Mouse (Mus musculus) heart, postnatal 0 days (tissue): Measurements from ENCODE around the gene Agap3. TPM values are rescaled to one million over a fixed set of nuclear protein-coding genes. Genes with fewer than 3 reads are reported as not detected.

ENCODE experiments used
- ATAC-seq: fragments of 200-750 bp; cut with Nextera tagmentation; 2 replicates; pipeline ENCODE4 v1.8.0; 2017; ENCODE audit warnings: low read depth, moderate number of reproducible peaks, moderate library complexity; ENCODE audit not compliant: insufficient read depth
- DNase-seq: peaks from one replicate; pipeline ENCODE4 v3.0.0-alpha.2; 2016; ENCODE audit warnings: low spot score
- H3K27ac ChIP-seq: fragments of 300-500 bp; sonication (generic); 2 replicates; pipeline ENCODE4 v1.5.1; 2014; ENCODE audit warnings: low read depth, mild to moderate bottlenecking
- H3K27me3 ChIP-seq: fragments of 300-500 bp; sonication (generic); 2 replicates; pipeline ENCODE4 v1.6.1; 2014; ENCODE audit warnings: low read length, mixed read lengths; ENCODE audit not compliant: control insufficient read depth, insufficient read depth
- H3K36me3 ChIP-seq: fragments of 300-500 bp; sonication (generic); replicated peaks from 2 replicates; pipeline ENCODE4 v1.6.1; 2014; ENCODE audit warnings: low read length, mixed read lengths; ENCODE audit not compliant: control insufficient read depth, insufficient read depth
- H3K4me1 ChIP-seq: fragments of 300-500 bp; sonication (generic); 2 replicates; pipeline ENCODE4 v1.6.1; 2014; ENCODE audit warnings: antibody characterized with exemption; ENCODE audit not compliant: control insufficient read depth, insufficient read depth
- H3K4me2 ChIP-seq: fragments of 300-500 bp; sonication (generic); 2 replicates; pipeline ENCODE4 v1.6.1; 2014; ENCODE audit warnings: low read depth, mild to moderate bottlenecking, low read length, moderate library complexity
- H3K4me3 ChIP-seq: fragments of 300-500 bp; sonication (generic); 2 replicates; pipeline ENCODE4 v1.5.1; 2014; ENCODE audit warnings: low read depth, low read length
- H3K9ac ChIP-seq: fragments of 300-500 bp; sonication (generic); replicated peaks from 2 replicates; pipeline ENCODE4 v1.6.1; 2014; ENCODE audit warnings: low read depth, low read length, mixed read lengths
- H3K9me3 ChIP-seq: fragments of 300-500 bp; sonication (generic); replicated peaks from 2 replicates; pipeline ENCODE4 v1.6.1; 2016; ENCODE audit warnings: low read length; ENCODE audit not compliant: control insufficient read depth
- CTCF ChIP-seq: IDR thresholded peaks from 2 replicates; pipeline ENCODE4 v1.5.1; 2016; ENCODE audit warnings: antibody characterized with exemption, control low read depth, low read depth
- EP300 ChIP-seq: IDR thresholded peaks from 2 replicates; pipeline ENCODE4 v1.6.1; 2016; ENCODE audit warnings: antibody characterized with exemption, low read depth
- WGBS: fragments of 180-500 bp; shearing (Covaris S2); extraction: QIAGEN DNeasy Blood & Tissue Kit; methylation state at CpG from one replicate; pipeline ENCODE4 v1.1.7; 2014; 5-methylcytosine and 5-hydroxymethylcytosine counted together
- polyA plus RNA-seq: library from polyadenylated mRNA; unstranded; fragments of >200 nt; fragmentation: Nextera tagmentation; extraction: Ambion mirVana; gene quantifications from 2 replicates; pipeline ENCODE4 v1.2.1, GENCODE M21; 2015
- total RNA-seq: library from RNA; depleted of rRNA; stranded (reverse); fragments of >200 nt; gene quantifications from 2 replicates; pipeline ENCODE4 v1.2.3, GENCODE M21; 2014; ENCODE audit warnings: low replicate concordance

The Agap3 gene
- total and polyA plus RNA-seq, 2 experiments from 2014 or later: 18.3 to 40.6 TPM

GRCm38 (mm10) chr5:24499113-24499512 lies 47.1 kb downstream of the Agap3 start:
- H3K36me3 ChIP-seq: peaks cover 72% of the 10 kb centered on the region
- H3K9me3 ChIP-seq: no peaks in the 10 kb centered on the region
- ATAC-seq (no peak), DNase-seq (no peak)
- H3K27ac ChIP-seq: no peak overlapping the region
- no peak overlapping the region for H3K4me3 ChIP-seq
- TF ChIP-seq CTCF (no peak), EP300 (no peak)
- peaks cover 2% of the 10 kb centered on the region for H3K27me3 ChIP-seq
- no peaks in the 10 kb centered on the region for H3K4me1 ChIP-seq
- 87% methylated on average over 10 of the region's 10 CpGs for WGBS
- H3K4me2 ChIP-seq: no peak overlapping the region
- H3K9ac ChIP-seq: no peak overlapping the region

- H3K27me3 ChIP-seq: peaks cover 18% of the 10 kb centered on the region
- H3K4me3 ChIP-seq: no peak overlapping the region
- no peaks in the 10 kb centered on the region for H3K4me1 ChIP-seq
- WGBS: 59% methylated on average over 11 of the region's 11 CpGs
- ATAC-seq: no peak
- H3K4me2 ChIP-seq: no peak overlapping the region
- no peak overlapping the region for H3K27ac ChIP-seq
- peaks cover 55% of the 10 kb centered on the region for H3K36me3 ChIP-seq
- DNase-seq: no peak
- H3K9me3 ChIP-seq: no peaks in the 10 kb centered on the region
- TF ChIP-seq EP300 (no peak), CTCF (no peak)
- H3K9ac ChIP-seq: no peak overlapping the region
Observed at GRCm38 (mm10) chr5:24500851-24501250, 48.9 kb downstream of the Agap3 start.

- DNase-seq: no peak
- Histone ChIP-seq H3K9me3 (no peaks in the 10 kb centered on the region), H3K4me3 (no peak overlapping the region), H3K9ac (no peak overlapping the region), H3K36me3 (peaks cover 41% of the 10 kb centered on the region), H3K4me1 (no peaks in the 10 kb centered on the region), H3K27me3 (peaks cover 22% of the 10 kb centered on the region), H3K27ac (no peak overlapping the region), H3K4me2 (no peak overlapping the region)
- WGBS: 71% methylated on average over 4 of the region's 4 CpGs
- no peak for ATAC-seq
- TF ChIP-seq EP300: no peak
Observed at GRCm38 (mm10) chr5:24502786-24503185, 50.8 kb downstream of the Agap3 start.

GRCm38 (mm10) chr5:24505513-24505912 lies 53.5 kb downstream of the Agap3 start:
- WGBS: 31% methylated on average over 2 of the region's 2 CpGs

DNA sequence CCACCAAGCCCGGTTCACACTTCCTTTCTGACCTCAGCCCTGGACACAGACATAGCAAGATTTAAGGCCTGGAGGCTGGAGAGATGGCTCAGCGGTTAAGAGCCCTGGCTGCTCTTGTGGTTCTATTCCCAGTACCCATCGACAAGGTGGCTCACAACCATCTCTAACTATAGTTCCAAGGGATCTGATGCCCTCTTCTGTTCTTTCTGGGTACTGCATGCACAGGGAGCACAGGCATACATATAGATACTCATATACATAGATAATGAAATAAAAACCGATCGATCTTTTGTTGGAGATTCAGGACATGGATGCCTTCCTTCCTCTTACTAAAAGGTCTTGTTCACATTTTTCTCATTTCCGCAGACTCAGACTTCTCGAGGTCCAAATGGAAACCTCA lies 56.4 kb downstream of the Agap3 start:
- H3K27ac ChIP-seq: no peak overlapping the region
- H3K9me3 ChIP-seq: no peaks in the 10 kb centered on the region; the same call in 1 of the 2 replicates
- no peak overlapping the region for H3K4me3 ChIP-seq
- no peak for TF ChIP-seq CTCF
- no peak for TF ChIP-seq EP300
- H3K9ac ChIP-seq: no peak overlapping the region
- peaks cover 22% of the 10 kb centered on the region for H3K27me3 ChIP-seq
- H3K4me1 ChIP-seq: no peaks in the 10 kb centered on the region
- H3K4me2 ChIP-seq: no peak overlapping the region
- DNase-seq (no peak), ATAC-seq (no peak)
- no peaks in the 10 kb centered on the region for H3K36me3 ChIP-seq
- WGBS: 90% methylated on average over 7 of the region's 7 CpGs

More at GRCm38 (mm10) chr5:24505513-24505912, 53.5 kb downstream of the Agap3 start:
- Histone ChIP-seq H3K4me2 (no peak overlapping the region), H3K36me3 (peaks cover 17% of the 10 kb centered on the region), H3K27ac (no peak overlapping the region), H3K9ac (no peak overlapping the region), H3K9me3 (no peaks in the 10 kb centered on the region; the same call in 1 of the 2 replicates), H3K4me3 (no peak overlapping the region), H3K4me1 (no peaks in the 10 kb centered on the region), H3K27me3 (peaks cover 22% of the 10 kb centered on the region)
- TF ChIP-seq CTCF: no peak
- TF ChIP-seq EP300: no peak
- no peak for ATAC-seq
- no peak for DNase-seq

GRCm38 (mm10) chr5:24510635-24511034 lies 58.7 kb downstream of the Agap3 start:
- no peaks in the 10 kb centered on the region for H3K4me1 ChIP-seq
- no peak overlapping the region for H3K4me3 ChIP-seq
- H3K27me3 ChIP-seq: peaks cover 6% of the 10 kb centered on the region
- 32% methylated on average over 11 of the region's 11 CpGs for WGBS
- TF ChIP-seq EP300 (no peak), CTCF (peak; percentile 40)
- H3K36me3 ChIP-seq: no peaks in the 10 kb centered on the region
- no peak overlapping the region for H3K9ac ChIP-seq
- no peak overlapping the region for H3K27ac ChIP-seq
- H3K4me2 ChIP-seq: no peak overlapping the region
- H3K9me3 ChIP-seq: no peaks in the 10 kb centered on the region; the same call in 1 of the 2 replicates
- ATAC-seq (no peak), DNase-seq (no peak)
